9 mouse cellular contexts compared by ENCODE assay signal in the genomic region with DNA sequence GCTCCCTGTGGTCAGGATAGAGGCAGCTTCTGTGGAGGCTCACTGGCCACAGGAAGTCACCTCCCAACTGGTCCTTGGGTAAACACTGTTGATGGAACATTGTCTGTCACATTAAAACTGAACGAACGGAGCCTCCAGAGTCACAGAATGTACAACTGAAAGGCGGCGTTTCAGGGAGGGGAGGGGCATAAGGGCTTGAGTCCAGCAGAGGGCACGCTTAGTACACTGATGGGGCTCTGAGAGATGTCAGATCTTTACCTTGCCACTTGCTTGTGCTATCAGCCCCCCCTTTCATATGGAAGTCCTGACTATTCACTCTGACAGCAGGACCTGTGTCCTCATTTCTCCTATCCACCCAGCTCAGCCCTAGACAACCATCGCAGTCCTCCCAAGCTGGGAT. TPM values are rescaled to one million over a fixed set of nuclear protein-coding genes. Genes with fewer than 3 reads are reported as not detected.
DNase-seq lines count a peak whose midpoint lies in the region; ATAC-seq and TF ChIP-seq lines count a peak whose summit lies in the region.
"Had no signal": no experiment of that assay in that cellular context is flagged by ENCODE, and none has a peak within 500 bp of the region (broad histone marks: within the 10 kb centered on the region; RNA-seq: fewer than 3 reads in every experiment).

No protein-coding gene starts in this region.

- no peak overlapping the region for H3K4me3 ChIP-seq in forebrain, postnatal 0 days (ENCODE audit: low read depth, low read length)
- no peak overlapping the region for H3K4me3 ChIP-seq in forebrain, embryonic 13.5 days
- H3K4me3 ChIP-seq in kidney, embryonic 16.5 days (ENCODE audit: low read length), result no peak overlapping the region
- no peak overlapping the region for H3K4me3 ChIP-seq in midbrain, embryonic 10.5 days
- H3K4me3 ChIP-seq: limb, embryonic 13.5 days had no signal

- intact Hi-C loops in left cerebral cortex, postnatal 14 days (cut with DNase I), result no loop called here

- 47% methylated on average over 6 of the region's 6 CpGs for whole genome bisulfite sequencing in forebrain, postnatal 0 days
- 58% methylated on average over 6 of the region's 6 CpGs for WGBS in forebrain, embryonic 13.5 days
- 35% methylated on average over 6 of the region's 6 CpGs for WGBS in kidney, embryonic 16.5 days
- 52% methylated on average over 6 of the region's 6 CpGs for WGBS in midbrain, embryonic 10.5 days

- no peak overlapping the region for H3K27ac ChIP-seq in forebrain, postnatal 0 days (ENCODE audit: low read depth, low read length)
- no peak overlapping the region for H3K27ac ChIP-seq in forebrain, embryonic 13.5 days
- no peak overlapping the region for H3K27ac ChIP-seq in kidney, embryonic 16.5 days (ENCODE audit: low read length)
- no peak overlapping the region for H3K27ac ChIP-seq in midbrain, embryonic 10.5 days (replicated peaks)
- H3K27ac ChIP-seq: limb, embryonic 13.5 days had no signal

- no peaks in the 10 kb centered on the region for H3K27me3 ChIP-seq in forebrain, postnatal 0 days (ENCODE audit: insufficient read depth, low read length)
- no peaks in the 10 kb centered on the region for H3K27me3 ChIP-seq in forebrain, embryonic 13.5 days
- H3K27me3 ChIP-seq in kidney, embryonic 16.5 days (ENCODE audit: insufficient read depth, low read length), result no peaks in the 10 kb centered on the region
- H3K27me3 ChIP-seq in midbrain, embryonic 10.5 days (ENCODE audit: low read depth, poor library complexity, severe bottlenecking), result no peaks in the 10 kb centered on the region
- H3K27me3 ChIP-seq: limb, embryonic 13.5 days had no signal

- no peak overlapping the region for H3K4me2 ChIP-seq in forebrain, postnatal 0 days (ENCODE audit: low read depth)
- H3K4me2 ChIP-seq in forebrain, embryonic 13.5 days, result no peak overlapping the region
- 0 out of 2 replicates have a peak overlapping the region, but pooled peaks have one; percentile 20 for H3K4me2 ChIP-seq in kidney, embryonic 16.5 days (replicated peaks; ENCODE audit: low read depth, low read length)
- H3K4me2 ChIP-seq: limb, embryonic 13.5 days had no signal

- no peak for ATAC-seq in forebrain, postnatal 0 days
- no peak for ATAC-seq in forebrain, embryonic 13.5 days
- peak; percentile 23; the same call in 1 of the 2 replicates for ATAC-seq in kidney, embryonic 16.5 days (ENCODE audit: low FRiP score, low TSS enrichment)

- no peaks in the 10 kb centered on the region for H3K9me3 ChIP-seq in forebrain, postnatal 0 days (ENCODE audit: low read length)
- H3K9me3 ChIP-seq in forebrain, embryonic 13.5 days (replicated peaks), result no peaks in the 10 kb centered on the region
- no peaks in the 10 kb centered on the region for H3K9me3 ChIP-seq in kidney, embryonic 16.5 days (ENCODE audit: low read length)
- H3K9me3 ChIP-seq in midbrain, embryonic 10.5 days (replicated peaks), result no peaks in the 10 kb centered on the region
- H3K9me3 ChIP-seq: limb, embryonic 13.5 days had no signal

- no peaks in the 10 kb centered on the region for H3K36me3 ChIP-seq in forebrain, postnatal 0 days (ENCODE audit: insufficient read depth)
- H3K36me3 ChIP-seq in forebrain, embryonic 13.5 days (ENCODE audit: poor library complexity, severe bottlenecking), result no peaks in the 10 kb centered on the region
- H3K36me3 ChIP-seq in kidney, embryonic 16.5 days (ENCODE audit: insufficient read depth, low read length), result no peaks in the 10 kb centered on the region
- no peaks in the 10 kb centered on the region for H3K36me3 ChIP-seq in midbrain, embryonic 10.5 days
- H3K36me3 ChIP-seq: limb, embryonic 13.5 days had no signal

- no peak for DNase-seq in forebrain, postnatal 0 days
- peak; percentile 40 for DNase-seq in urinary bladder, postnatal 14 days (ENCODE audit: low spot score)
- DNase-seq in urinary bladder, postnatal 4 days (ENCODE audit: low spot score in 2 of 2), result no peak
- DNase-seq in right cerebral cortex, postnatal 10 days (ENCODE audit: low spot score in 2 of 2), result no peak
- no peak for DNase-seq in left cerebral cortex, postnatal 14 days (ENCODE audit: low spot score in 2 of 2)
- DNase-seq in midbrain, embryonic 10.5 days (ENCODE audit: low spot score), result no peak

- no peak overlapping the region for H3K9ac ChIP-seq in forebrain, postnatal 0 days
- H3K9ac ChIP-seq in forebrain, embryonic 13.5 days, result no peak overlapping the region
- no peak overlapping the region for H3K9ac ChIP-seq in kidney, embryonic 16.5 days (replicated peaks; ENCODE audit: low read length)
- H3K9ac ChIP-seq: limb, embryonic 13.5 days had no signal

- no peaks in the 10 kb centered on the region for H3K4me1 ChIP-seq in forebrain, postnatal 0 days (ENCODE audit: insufficient read depth)
- H3K4me1 ChIP-seq in forebrain, embryonic 13.5 days, result peaks cover 16% of the 10 kb centered on the region
- H3K4me1 ChIP-seq in kidney, embryonic 16.5 days (ENCODE audit: insufficient read depth, low read length), result peaks cover 9% of the 10 kb centered on the region; the same call in 1 of the 2 replicates
- H3K4me1 ChIP-seq in midbrain, embryonic 10.5 days, result peaks cover 30% of the 10 kb centered on the region

- TF ChIP-seq CTCF in forebrain, postnatal 0 days (IDR thresholded peaks at IDR 0.05; ENCODE audit: low read depth), result 0 out of 2 replicates have a peak, but pooled peaks have one; percentile 14

RNA-seq across cellular contexts. Expression of gene Gm9936, which starts 17.4 kb away (rescaled TPM):
- 3.6 and 4.2 TPM in 2 replicates for total RNA-seq in forebrain, postnatal 0 days (2014; rRNA removed)
- 1.8 and 3.2 TPM in 2 replicates for polyA plus RNA-seq in forebrain, postnatal 0 days (2015; fragmentation: Nextera tagmentation; extraction: Ambion mirVana)
- 0.76 and 0.87 TPM in 2 replicates for polyA plus RNA-seq in forebrain, embryonic 13.5 days (2015; fragmentation: Nextera tagmentation; extraction: Ambion mirVana)
- not detected in 2 replicates for polyA plus RNA-seq in kidney, embryonic 16.5 days (2015; fragmentation: Nextera tagmentation; extraction: Ambion mirVana)
- 1 to 10 TPM; 1.0 to 1.5 TPM for total RNA-seq in left cerebral cortex, postnatal 14 days (2021)
- polyA plus RNA-seq in midbrain, embryonic 10.5 days (2016; fragmentation: Nextera tagmentation; extraction: Ambion mirVana), result 0.16 and 0.57 TPM in 2 replicates

RNA-seq across cellular contexts. Expression of gene Oasl2, which starts 20.9 kb away (rescaled TPM):
- total RNA-seq in forebrain, postnatal 0 days (2014; rRNA removed), result 4.2 and 7.0 TPM in 2 replicates
- 4.2 and 4.8 TPM in 2 replicates for polyA plus RNA-seq in forebrain, postnatal 0 days (2015; fragmentation: Nextera tagmentation; extraction: Ambion mirVana)
- 1.5 and 2.0 TPM in 2 replicates for polyA plus RNA-seq in forebrain, embryonic 13.5 days (2015; fragmentation: Nextera tagmentation; extraction: Ambion mirVana)
- polyA plus RNA-seq in kidney, embryonic 16.5 days (2015; fragmentation: Nextera tagmentation; extraction: Ambion mirVana), result 4.5 and 4.8 TPM in 2 replicates
- total RNA-seq in left cerebral cortex, postnatal 14 days (2021), result 1 to 10 TPM in 1 of 2 experiments, under 1 TPM in 1; 0.57 to 1.8 TPM
- 0.54 and 0.88 TPM in 2 replicates for polyA plus RNA-seq in midbrain, embryonic 10.5 days (2016; fragmentation: Nextera tagmentation; extraction: Ambion mirVana)

RNA-seq across cellular contexts. Expression of gene 4930519G04Rik, which starts 22.4 kb away (rescaled TPM):
- total RNA-seq in forebrain, postnatal 0 days (2014; rRNA removed), result not detected in 2 replicates
- not detected in 2 replicates for polyA plus RNA-seq in forebrain, postnatal 0 days (2015; fragmentation: Nextera tagmentation; extraction: Ambion mirVana)
- polyA plus RNA-seq in forebrain, embryonic 13.5 days (2015; fragmentation: Nextera tagmentation; extraction: Ambion mirVana), result not detected in 2 replicates
- polyA plus RNA-seq in kidney, embryonic 16.5 days (2015; fragmentation: Nextera tagmentation; extraction: Ambion mirVana), result not detected in 2 replicates
- not detected for total RNA-seq in left cerebral cortex, postnatal 14 days (2021)
- not detected in 2 replicates for polyA plus RNA-seq in midbrain, embryonic 10.5 days (2016; fragmentation: Nextera tagmentation; extraction: Ambion mirVana)
- polyA plus RNA-seq: limb, embryonic 13.5 days had no signal

RNA-seq across cellular contexts. Expression of gene Oasl1, which starts 47.2 kb away (rescaled TPM):
- total RNA-seq in forebrain, postnatal 0 days (2014; rRNA removed), result 0.54 and 1.7 TPM in 2 replicates
- 0.38 and 0.73 TPM in 2 replicates for polyA plus RNA-seq in forebrain, postnatal 0 days (2015; fragmentation: Nextera tagmentation; extraction: Ambion mirVana)
- polyA plus RNA-seq in forebrain, embryonic 13.5 days (2015; fragmentation: Nextera tagmentation; extraction: Ambion mirVana), result 0.15 and 0.28 TPM in 2 replicates
- polyA plus RNA-seq in kidney, embryonic 16.5 days (2015; fragmentation: Nextera tagmentation; extraction: Ambion mirVana), result 1.5 and 2.1 TPM in 2 replicates
- not detected for total RNA-seq in left cerebral cortex, postnatal 14 days (2021)
- polyA plus RNA-seq in midbrain, embryonic 10.5 days (2016; fragmentation: Nextera tagmentation; extraction: Ambion mirVana), result not detected in 2 replicates

RNA-seq across cellular contexts. Expression of gene 1500011B03Rik, which starts 52.6 kb away (rescaled TPM):
- total RNA-seq in forebrain, postnatal 0 days (2014; rRNA removed), result 298 and 325 TPM in 2 replicates
- 378 and 431 TPM in 2 replicates for polyA plus RNA-seq in forebrain, postnatal 0 days (2015; fragmentation: Nextera tagmentation; extraction: Ambion mirVana)
- polyA plus RNA-seq in forebrain, embryonic 13.5 days (2015; fragmentation: Nextera tagmentation; extraction: Ambion mirVana), result 184 and 195 TPM in 2 replicates
- polyA plus RNA-seq in kidney, embryonic 16.5 days (2015; fragmentation: Nextera tagmentation; extraction: Ambion mirVana), result 105 and 111 TPM in 2 replicates
- total RNA-seq in left cerebral cortex, postnatal 14 days (2021), result 100 to 1,000 TPM; 170 to 179 TPM
- polyA plus RNA-seq in midbrain, embryonic 10.5 days (2016; fragmentation: Nextera tagmentation; extraction: Ambion mirVana), result 133 and 143 TPM in 2 replicates
